Mouse (Mus musculus) intestine, embryonic 14.5 days (tissue): Measurements from ENCODE around the gene Piwil4. TPM values are rescaled to one million over a fixed set of nuclear protein-coding genes. Genes with fewer than 3 reads are reported as not detected.

Experiments used
- ATAC-seq: fragments of 200-750 bp; cut with Nextera tagmentation; replicated peaks from 2 replicates; pipeline ENCODE4 v1.8.0; 2017; ENCODE audit warnings: low read depth, moderate number of reproducible peaks, moderate TSS enrichment, moderate library complexity; ENCODE audit not compliant: low FRiP score, low TSS enrichment
- DNase-seq: peaks from one replicate; pipeline ENCODE4 v3.0.0-alpha.2; 2018; ENCODE audit warnings: low spot score
- H3K27ac ChIP-seq: fragments of 300-500 bp; sonication (generic); 2 replicates; pipeline ENCODE4 v1.5.1; 2014; ENCODE audit warnings: low read depth, mild to moderate bottlenecking, control low read depth
- H3K27me3 ChIP-seq: fragments of 300-500 bp; sonication (generic); replicated peaks from 2 replicates; pipeline ENCODE4 v1.6.1; 2014; ENCODE audit warnings: low read length, control low read depth; ENCODE audit not compliant: control insufficient read depth, insufficient read depth
- H3K36me3 ChIP-seq: fragments of 300-500 bp; sonication (generic); 2 replicates; pipeline ENCODE4 v1.6.1; 2014; ENCODE audit warnings: low read length, control low read depth; ENCODE audit not compliant: control insufficient read depth, insufficient read depth
- H3K4me1 ChIP-seq: fragments of 300-500 bp; sonication (generic); replicated peaks from 2 replicates; pipeline ENCODE4 v1.6.1; 2014; ENCODE audit warnings: low read length, control low read depth, mixed read lengths; ENCODE audit not compliant: control insufficient read depth, insufficient read depth
- H3K4me2 ChIP-seq: fragments of 300-500 bp; sonication (generic); 2 replicates; pipeline ENCODE4 v1.6.1; 2014; ENCODE audit warnings: low read length
- H3K4me3 ChIP-seq: fragments of 300-500 bp; sonication (generic); 2 replicates; pipeline ENCODE4 v1.5.1; 2014; ENCODE audit warnings: low read depth, low read length, control low read depth, mixed read lengths
- H3K9ac ChIP-seq: fragments of 300-500 bp; sonication (generic); 2 replicates; pipeline ENCODE4 v1.6.1; 2014; ENCODE audit warnings: mild to moderate bottlenecking, low read length
- H3K9me3 ChIP-seq: fragments of 300-500 bp; sonication (generic); 2 replicates; pipeline ENCODE4 v1.6.1; 2016; ENCODE audit warnings: low read length, control low read depth; ENCODE audit not compliant: control insufficient read depth
- WGBS: fragments of 180-500 bp; shearing (Covaris S2); extraction: QIAGEN DNeasy Blood & Tissue Kit; methylation state at CpG from one replicate; pipeline ENCODE4 v1.1.7; 2014; 5-methylcytosine and 5-hydroxymethylcytosine counted together
- polyA plus RNA-seq: library from polyadenylated mRNA; unstranded; fragments of >200 nt; fragmentation: Nextera tagmentation; extraction: Ambion mirVana; gene quantifications from 2 replicates; pipeline ENCODE4 v1.2.1, GENCODE M21; 2014

Gene Piwil4
- polyA plus RNA-seq, 1 experiment from 2014 or later = 0.49 TPM

GRCm38 (mm10) chr9:14697903-14698302 is 42.6 kb downstream of the Piwil4 start:
- no peak for DNase-seq
- H3K4me2 ChIP-seq = no peak overlapping the region
- no peaks in the 10 kb centered on the region for H3K9me3 ChIP-seq
- no peak for ATAC-seq
- no peaks in the 10 kb centered on the region for H3K27me3 ChIP-seq
- H3K27ac ChIP-seq = no peak overlapping the region
- no peak overlapping the region for H3K9ac ChIP-seq
- H3K4me3 ChIP-seq = no peak overlapping the region
- no peaks in the 10 kb centered on the region for H3K36me3 ChIP-seq
- 60% methylated on average over 4 of the region's 4 CpGs for WGBS
- H3K4me1 ChIP-seq = no peaks in the 10 kb centered on the region

- H3K9me3 ChIP-seq = no peaks in the 10 kb centered on the region
- H3K9ac ChIP-seq = no peak overlapping the region
- no peak overlapping the region for H3K4me2 ChIP-seq
- H3K4me3 ChIP-seq = no peak overlapping the region
- 67% methylated on average over 12 of the region's 12 CpGs for WGBS
- ATAC-seq (no peak), DNase-seq (no peak)
- H3K4me1 ChIP-seq = no peaks in the 10 kb centered on the region
- H3K27ac ChIP-seq = no peak overlapping the region
- H3K27me3 ChIP-seq = no peaks in the 10 kb centered on the region
- H3K36me3 ChIP-seq = no peaks in the 10 kb centered on the region
Measured at GRCm38 (mm10) chr9:14689376-14690108, 51.0 kb downstream of the Piwil4 start.

- Histone ChIP-seq H3K9me3 (no peaks in the 10 kb centered on the region), H3K4me1 (no peaks in the 10 kb centered on the region), H3K4me2 (no peak overlapping the region), H3K27ac (no peak overlapping the region), H3K36me3 (no peaks in the 10 kb centered on the region), H3K4me3 (no peak overlapping the region), H3K27me3 (no peaks in the 10 kb centered on the region), H3K9ac (no peak overlapping the region)
- WGBS = 34% methylated on average over 4 of the region's 4 CpGs
- ATAC-seq (no peak), DNase-seq (no peak)
Measured at GRCm38 (mm10) chr9:14684363-14684762, 56.2 kb downstream of the Piwil4 start.

GRCm38 (mm10) chr9:14682741-14683140 is 57.8 kb downstream of the Piwil4 start:
- DNase-seq (no peak), ATAC-seq (no peak)

GRCm38 (mm10) chr9:14680584-14680983 is 59.9 kb downstream of the Piwil4 start:
- no peaks in the 10 kb centered on the region for H3K27me3 ChIP-seq
- 0 out of 2 replicates have a peak, but pooled peaks cover 3% of the 10 kb centered on the region for H3K4me1 ChIP-seq
- H3K9me3 ChIP-seq = peaks cover 6% of the 10 kb centered on the region; the same call in 1 of the 2 replicates
- no peak overlapping the region for H3K4me2 ChIP-seq
- H3K27ac ChIP-seq = no peak overlapping the region
- no peak overlapping the region for H3K4me3 ChIP-seq
- ATAC-seq = no peak
- no peak overlapping the region for H3K9ac ChIP-seq
- DNase-seq = no peak
- 58% methylated on average over 2 of the region's 2 CpGs for WGBS
- no peaks in the 10 kb centered on the region for H3K36me3 ChIP-seq

More at GRCm38 (mm10) chr9:14682741-14683140, 57.8 kb downstream of the Piwil4 start:
- Histone ChIP-seq H3K4me1 (no peaks in the 10 kb centered on the region), H3K9me3 (peaks cover 6% of the 10 kb centered on the region; the same call in 1 of the 2 replicates), H3K9ac (no peak overlapping the region), H3K4me2 (no peak overlapping the region), H3K4me3 (no peak overlapping the region), H3K27me3 (no peaks in the 10 kb centered on the region), H3K27ac (no peak overlapping the region), H3K36me3 (no peaks in the 10 kb centered on the region)

- DNase-seq (peak; percentile 59), ATAC-seq (peak; percentile 94)
- Histone ChIP-seq H3K4me2 (no peak overlapping the region; the same call in 1 of the 2 replicates), H3K9me3 (peaks cover 6% of the 10 kb centered on the region; the same call in 1 of the 2 replicates), H3K27me3 (no peaks in the 10 kb centered on the region), H3K4me1 (0 out of 2 replicates have a peak, but pooled peaks cover 3% of the 10 kb centered on the region), H3K27ac (peak overlapping the region; percentile 33; the same call in 1 of the 2 replicates), H3K36me3 (no peaks in the 10 kb centered on the region), H3K9ac (no peak overlapping the region), H3K4me3 (no peak overlapping the region)
- 52% methylated on average over 9 of the region's 9 CpGs for WGBS
Measured at GRCm38 (mm10) chr9:14675707-14676691, 64.5 kb downstream of the Piwil4 start.

- WGBS = 94% methylated on average over 8 of the region's 8 CpGs
- H3K4me3 ChIP-seq = no peak overlapping the region
- H3K9me3 ChIP-seq = peaks cover 6% of the 10 kb centered on the region; the same call in 1 of the 2 replicates
- no peaks in the 10 kb centered on the region for H3K27me3 ChIP-seq
- no peaks in the 10 kb centered on the region for H3K36me3 ChIP-seq
- no peak overlapping the region for H3K4me2 ChIP-seq
- ATAC-seq (no peak), DNase-seq (no peak)
- no peak overlapping the region for H3K27ac ChIP-seq
- 0 out of 2 replicates have a peak, but pooled peaks cover 3% of the 10 kb centered on the region for H3K4me1 ChIP-seq
- no peak overlapping the region for H3K9ac ChIP-seq
Measured at GRCm38 (mm10) chr9:14674506-14674905, 66.0 kb downstream of the Piwil4 start.

GRCm38 (mm10) chr9:14673109-14673508 is 67.4 kb downstream of the Piwil4 start:
- H3K4me3 ChIP-seq = no peak overlapping the region
- ATAC-seq = no peak
- no peaks in the 10 kb centered on the region for H3K9me3 ChIP-seq
- no peak for DNase-seq
- 0 out of 2 replicates have a peak, but pooled peaks cover 3% of the 10 kb centered on the region for H3K4me1 ChIP-seq
- no peaks in the 10 kb centered on the region for H3K27me3 ChIP-seq
- no peak overlapping the region for H3K9ac ChIP-seq
- 95% methylated on average over 4 of the region's 4 CpGs for WGBS
- no peaks in the 10 kb centered on the region for H3K36me3 ChIP-seq
- no peak overlapping the region for H3K4me2 ChIP-seq
- no peak overlapping the region for H3K27ac ChIP-seq
